Mouse (Mus musculus) ovary, adult 18-20 months (tissue): Measurements from ENCODE around the gene Abtb1.

Experiments
- DNase-seq: peaks from one replicate; pipeline ENCODE4 v3.0.0; 2022; ENCODE audit warnings: low spot score, mixed read lengths

Abtb1 gene

DNA sequence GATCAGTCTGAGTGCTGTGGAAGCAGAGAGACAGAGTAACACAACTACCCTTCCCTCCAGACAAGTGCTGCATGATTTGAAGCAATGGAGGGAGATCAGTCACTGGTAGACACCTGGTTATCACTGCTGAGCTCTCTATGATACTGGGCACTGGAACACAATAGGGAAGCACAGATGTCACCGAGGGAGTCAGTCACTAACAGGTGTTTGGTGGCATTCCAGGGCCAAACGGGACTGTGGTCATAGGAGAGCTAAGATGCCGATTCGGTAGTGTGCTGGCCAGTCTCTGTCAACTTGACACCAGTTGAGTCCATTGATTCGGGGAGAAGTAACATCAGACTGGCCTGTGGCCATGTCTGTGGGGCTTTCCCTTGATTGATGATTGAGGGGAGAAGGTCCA, 12.7 kb upstream of the Abtb1 start:
- DNase-seq: no peak

DNA sequence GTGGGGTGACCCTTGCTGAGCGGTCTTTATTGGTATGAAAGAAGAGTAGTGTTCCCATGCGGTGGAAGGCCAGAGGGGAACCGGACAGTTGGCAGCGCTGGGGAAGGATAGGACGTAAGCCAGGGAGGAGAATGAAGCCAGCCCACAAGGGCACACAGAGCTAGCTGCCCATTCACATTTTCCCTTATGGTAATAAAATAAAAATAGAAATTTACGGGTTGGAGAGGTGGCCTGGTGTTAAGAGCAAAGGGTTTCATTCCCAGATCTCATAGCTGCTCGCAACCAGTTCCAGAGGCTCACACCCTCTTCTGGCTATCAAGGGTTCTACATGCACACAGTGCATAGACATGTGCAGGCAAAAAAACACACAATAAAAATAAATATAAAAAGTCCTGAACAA, 8.2 kb upstream of the Abtb1 start:
- DNase-seq: no peak

DNA sequence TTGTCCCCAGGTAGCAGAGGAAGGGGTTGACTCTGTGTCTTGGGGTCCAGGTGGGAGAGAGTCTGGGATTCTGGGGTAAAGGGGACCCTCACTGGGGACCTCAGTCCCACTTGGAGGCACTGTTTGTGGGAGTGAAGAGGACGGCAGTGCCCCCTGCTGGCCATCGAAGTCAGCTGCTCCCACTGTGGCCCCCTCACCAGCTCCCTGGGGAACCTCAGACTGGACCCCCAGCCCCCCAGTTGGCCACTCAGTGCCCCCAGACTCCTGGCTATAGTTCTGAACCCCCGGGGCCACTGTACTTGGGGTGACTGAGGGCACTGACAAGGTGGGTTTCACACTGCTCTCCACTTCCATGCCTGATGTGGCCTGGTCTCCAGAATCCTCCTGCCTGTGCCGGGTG, 7.5 kb upstream of the Abtb1 start:
- DNase-seq: no peak

DNA sequence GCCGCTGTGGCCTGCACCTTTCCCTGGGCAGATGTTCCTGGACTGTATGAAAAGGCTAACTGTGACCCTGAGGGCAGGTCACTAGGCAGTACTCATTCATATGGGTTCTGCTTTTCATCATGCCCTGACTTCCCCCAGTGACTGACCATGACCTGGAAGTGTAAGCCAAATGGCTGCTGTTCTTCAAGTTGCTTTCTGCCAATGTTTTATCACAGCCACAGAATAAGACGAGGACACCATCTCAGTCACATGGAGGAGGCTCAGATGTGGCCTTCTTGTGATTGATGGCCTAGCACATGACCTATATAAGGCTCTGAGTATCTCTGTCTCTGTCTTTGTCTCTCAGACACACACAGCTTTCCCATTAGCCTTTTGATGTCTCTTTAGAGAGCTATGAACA, 5.8 kb upstream of the Abtb1 start:
- no peak for DNase-seq

DNA sequence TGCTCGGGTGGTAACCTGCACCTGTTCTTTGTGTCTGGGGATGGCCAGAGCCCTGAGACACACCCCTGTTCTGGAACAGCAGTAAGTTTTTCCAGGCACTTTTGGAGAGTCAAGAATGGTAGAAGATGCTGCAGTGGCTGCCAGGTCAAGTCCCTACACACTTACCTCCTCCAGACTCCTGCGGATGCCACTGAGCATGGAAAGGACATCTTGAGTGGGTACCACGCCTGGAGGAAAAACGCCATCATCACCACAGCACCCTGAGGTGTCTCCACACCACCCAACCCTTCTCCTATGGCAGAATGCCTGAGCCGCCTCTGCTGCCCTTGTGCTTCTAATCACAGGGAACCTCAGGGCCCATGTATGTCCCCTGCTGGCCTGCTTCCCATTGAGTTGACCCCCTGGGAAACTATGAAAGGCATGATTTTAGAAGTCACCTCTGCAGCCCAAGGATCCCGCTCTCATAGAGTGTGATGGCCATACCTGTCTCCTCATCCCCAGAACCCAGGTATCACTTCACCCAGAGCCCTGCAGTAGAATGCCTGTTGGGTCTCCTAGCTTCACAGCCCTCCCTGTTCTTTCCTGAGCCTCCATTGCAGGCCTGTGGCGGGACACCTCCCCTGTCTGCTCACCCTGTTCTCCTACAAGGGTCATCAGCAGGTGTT, 3.2 kb upstream of the Abtb1 start:
- DNase-seq: no peak

DNA sequence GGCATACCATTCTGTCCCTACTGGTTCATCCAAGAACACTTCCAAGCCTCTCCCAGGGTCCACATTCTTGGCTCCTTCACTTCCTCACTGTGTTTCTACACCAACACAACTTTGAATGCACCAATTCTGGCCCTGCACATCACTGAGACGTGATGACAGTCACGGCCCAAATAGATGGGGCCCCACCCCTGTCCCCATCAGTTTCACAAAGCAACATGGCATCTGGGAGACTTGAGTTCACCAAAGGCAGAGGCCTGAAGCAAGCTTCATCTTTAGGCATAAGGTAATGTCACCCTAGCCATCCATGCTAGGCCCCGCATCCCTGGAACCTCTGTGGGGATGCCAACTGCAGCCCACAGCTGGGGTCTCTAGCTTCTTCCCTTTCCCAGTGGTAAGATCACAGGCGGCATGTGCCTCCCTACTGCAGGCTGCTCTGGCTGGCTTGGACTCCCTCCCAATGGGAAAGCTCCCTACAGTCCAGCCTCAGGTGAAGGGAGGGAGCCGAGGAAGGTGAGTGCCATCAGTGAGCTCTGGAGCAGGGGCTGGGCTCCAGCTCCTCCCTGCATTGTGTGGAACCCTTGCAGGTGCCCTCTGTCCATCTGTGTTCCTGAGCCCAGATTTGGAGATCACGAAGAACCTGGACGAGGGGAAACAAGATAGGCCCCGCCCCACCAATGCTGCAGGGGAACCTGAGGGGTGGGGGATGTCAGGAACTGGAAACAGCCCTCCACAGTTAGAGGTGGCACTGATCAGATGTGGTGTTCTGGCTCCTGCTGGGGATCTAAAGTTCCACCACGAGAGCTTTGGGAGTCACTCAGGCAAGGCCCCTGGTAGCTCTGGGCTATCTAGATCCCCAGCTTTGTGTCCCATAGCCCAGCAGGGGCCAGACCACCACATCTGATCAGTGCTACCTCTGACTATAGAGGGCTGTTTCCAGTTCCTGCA, 2.3 kb upstream of the Abtb1 start:
- no peak for DNase-seq

DNA sequence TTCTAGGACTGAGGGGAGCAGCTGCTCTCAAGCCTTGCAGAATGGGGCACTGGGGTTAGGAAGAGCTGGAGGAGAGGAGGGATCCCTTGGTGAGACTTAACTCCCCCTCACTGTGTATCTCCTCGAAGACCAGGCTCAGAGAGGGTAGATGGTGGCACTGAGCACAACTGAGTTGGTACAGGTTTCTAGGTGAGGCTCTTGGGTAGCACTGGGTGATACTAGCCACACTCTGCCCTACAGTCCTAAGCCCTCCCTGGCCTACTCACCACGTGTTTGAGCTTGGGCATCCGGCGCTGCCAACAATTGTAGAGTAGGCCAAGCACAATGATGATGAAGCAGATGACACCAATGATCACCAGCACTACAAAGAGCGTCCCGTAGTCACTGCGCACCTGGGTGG, 1.5 kb upstream of the Abtb1 start:
- DNase-seq: no peak

DNA sequence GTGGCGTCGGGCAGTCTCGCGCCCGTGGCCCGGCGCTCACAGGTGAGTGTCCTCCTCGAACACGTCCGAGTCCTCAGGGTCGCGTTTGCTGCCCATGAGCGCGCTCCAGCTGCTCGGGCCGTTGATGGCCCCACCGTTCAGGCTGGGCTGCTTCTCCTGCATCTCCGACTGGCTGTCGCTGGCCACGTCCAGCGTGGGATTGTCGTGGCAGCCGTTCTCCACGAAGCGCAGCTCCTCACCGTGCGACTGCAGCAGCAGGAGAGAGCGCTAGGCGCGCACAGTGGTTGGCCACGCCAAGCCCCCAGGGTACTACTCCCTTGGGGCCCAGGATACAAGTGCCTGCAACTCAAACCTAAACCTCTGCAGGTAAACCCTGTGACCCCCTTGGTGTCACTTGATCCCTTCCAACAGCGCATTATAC, 957 bp upstream of the Abtb1 start:
- DNase-seq: peak; percentile 29

DNA sequence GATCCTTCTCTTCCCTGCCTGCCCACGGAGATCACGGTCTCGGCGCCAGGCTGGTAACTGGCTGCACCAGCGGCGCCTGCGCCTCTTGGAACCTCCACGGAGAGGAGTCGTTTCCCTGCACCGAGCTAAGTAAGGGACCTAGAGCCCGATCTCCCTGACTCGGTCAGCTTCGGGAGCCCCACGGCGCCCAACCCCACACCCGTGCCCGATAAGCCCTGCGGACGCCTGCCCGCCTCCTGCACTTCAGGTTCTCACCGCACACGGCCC, 337 bp downstream of the Abtb1 start:
- no peak for DNase-seq

DNA sequence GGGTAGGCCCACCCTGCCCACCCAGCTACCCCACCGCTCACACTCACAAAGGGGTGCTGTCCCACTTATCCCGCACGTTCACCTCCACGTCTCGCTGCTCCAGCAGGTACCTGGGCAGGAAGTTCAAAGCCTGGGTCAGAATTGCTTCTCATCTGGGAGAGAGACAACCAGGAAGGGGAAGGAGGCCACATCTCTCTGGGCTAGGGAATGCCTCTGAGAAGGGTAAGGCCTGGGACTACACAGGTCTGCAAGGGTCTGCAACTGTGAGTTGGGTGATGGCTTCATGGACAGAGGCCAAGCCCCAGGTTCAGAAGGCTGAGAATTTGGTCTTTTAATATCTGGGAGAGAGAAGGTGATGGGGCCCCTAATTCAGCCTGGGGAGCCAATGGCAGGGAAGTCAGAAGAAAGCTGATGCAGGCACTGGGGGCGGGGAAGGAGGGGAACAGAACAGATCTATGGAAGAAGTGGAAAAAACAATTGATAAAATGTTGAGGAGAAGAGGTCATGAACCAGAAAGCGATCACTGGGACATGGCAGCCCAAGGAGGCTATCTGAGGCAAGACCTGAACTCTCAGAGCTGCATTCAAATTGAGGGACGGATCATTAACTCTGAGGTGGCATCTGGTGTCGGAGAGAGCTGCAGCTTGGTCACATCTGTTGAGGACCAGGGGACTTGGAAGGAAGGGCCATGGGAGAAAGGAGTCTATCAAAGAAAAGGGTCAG, 832 bp downstream of the Abtb1 start:
- DNase-seq: no peak

DNA sequence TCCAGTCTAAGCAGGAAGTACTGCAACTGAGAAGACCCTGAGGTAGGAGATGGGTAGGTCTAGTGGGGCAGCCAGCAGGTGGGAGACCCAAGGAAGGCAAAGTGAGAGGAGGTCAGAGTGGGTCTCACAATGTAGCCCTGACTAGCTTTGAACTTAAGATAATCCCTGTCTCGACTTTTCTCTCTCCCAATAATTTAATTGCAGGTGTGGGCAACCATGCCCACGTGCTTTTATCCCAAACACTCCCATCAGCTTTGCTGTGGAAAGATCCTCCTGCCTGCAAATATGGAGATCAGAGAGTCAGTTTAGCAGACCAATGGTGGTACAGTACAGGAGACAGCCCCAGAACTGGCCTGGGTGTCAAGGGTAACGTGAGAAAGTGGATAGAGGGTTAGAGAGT, 1.6 kb downstream of the Abtb1 start:
- no peak for DNase-seq

DNA sequence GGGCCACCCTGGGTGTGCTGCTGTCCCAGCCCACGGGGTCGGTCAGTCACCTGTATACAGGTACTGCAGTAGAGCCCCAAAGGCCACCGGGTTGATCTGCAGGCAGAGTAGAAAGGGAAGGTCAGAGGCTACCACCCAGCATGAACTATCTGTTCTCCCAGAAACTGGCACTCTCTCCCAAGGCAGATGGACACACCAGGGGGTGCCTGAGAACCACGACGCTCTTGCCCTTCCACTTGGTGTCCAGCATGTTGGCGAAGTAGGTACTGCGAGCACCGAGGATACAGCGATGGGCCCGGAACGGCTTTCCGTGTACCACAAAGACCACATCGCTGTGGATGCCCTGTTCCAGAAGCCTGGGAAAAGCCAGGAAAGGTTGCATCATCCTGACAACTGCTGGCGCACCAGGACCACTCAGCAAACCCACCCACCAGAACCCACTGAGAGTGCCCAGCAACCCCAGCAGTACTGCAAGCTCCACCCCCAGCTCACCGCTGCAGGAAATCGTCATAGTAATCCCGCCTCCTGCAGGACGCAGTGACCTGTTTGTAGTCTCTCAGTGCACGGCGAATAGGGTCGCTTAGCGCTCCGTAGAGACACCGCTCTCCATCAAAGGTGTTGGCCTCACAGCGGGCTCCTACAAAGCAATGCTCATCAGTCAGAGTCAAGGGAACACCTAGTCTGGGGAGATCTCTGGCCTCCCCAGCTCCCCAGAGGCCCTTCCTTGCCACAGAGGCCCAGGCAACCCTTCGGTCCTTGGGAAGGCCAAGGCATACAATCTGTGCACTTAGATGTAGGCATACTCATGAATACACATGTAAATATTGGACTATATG, 2.4 kb downstream of the Abtb1 start:
- no peak for DNase-seq

DNA sequence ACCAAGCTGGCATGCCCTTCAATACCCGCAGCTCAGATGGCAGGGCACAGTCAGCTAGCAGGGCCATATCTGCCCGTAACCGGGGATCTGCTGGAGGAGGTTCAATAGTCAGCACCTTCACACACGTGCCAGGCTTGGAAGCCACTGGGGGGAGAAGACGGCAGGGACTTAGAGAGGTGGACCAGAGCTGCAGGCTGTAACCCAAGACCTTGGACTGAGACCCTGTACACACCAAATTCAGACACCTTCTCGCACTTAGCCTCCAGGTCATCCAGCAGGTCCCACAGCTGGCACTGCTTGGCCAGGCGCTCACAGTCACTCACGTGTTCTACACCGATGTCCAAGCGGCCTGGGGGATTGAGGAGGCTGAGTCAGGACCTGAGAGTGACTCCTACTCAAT, 3.2 kb downstream of the Abtb1 start:
- no peak for DNase-seq

DNA sequence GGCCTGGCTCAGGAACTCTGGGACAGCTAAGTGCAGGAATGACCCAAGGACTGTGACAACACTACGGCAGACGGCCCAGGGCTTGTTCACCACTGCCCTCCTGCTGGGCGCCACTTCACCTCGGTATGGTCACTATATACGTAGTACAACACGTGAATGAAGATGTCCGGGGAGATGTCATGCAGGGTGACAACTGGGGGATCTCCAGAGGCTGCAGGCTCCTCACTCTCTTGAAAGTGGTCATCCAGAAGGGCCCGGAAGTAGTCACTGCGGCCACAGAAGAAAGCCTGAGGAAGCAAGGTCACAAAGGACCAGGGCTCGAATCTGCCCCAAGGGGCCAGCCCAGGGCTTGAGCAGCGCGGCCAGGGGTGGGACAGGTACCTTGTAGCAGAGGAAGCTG, 3.8 kb downstream of the Abtb1 start:
- DNase-seq: no peak

DNA sequence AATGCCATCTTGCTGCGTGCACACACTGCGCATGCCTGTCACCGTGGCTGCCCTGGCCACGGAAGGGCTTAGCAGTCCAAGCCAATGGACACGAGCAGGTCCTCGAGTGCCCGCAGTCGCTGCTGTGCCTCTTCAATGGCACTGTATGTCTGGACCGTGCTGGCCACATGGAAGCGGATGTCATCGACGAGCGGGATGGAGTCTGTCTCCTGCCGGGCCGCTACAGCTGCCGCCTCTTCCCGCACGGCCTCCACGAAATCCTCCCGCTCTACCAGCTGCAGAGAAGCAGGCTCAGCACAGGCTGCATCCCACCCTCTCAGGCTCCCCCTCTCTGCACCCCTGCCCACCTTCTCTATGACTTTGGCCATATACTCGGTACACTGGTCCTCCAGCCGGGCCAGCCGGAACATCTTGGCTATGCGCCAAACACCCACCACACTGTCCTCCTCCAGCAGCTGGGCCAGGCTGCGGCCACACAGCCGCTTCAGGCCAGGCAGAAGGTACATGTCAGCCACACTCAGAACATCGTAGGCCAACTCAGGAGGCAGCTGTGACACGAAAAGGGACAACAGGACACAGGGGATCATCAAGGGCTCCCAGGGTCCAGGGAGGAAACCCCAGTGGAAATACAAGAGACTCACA, 5.5 kb downstream of the Abtb1 start:
- no peak for DNase-seq

DNA sequence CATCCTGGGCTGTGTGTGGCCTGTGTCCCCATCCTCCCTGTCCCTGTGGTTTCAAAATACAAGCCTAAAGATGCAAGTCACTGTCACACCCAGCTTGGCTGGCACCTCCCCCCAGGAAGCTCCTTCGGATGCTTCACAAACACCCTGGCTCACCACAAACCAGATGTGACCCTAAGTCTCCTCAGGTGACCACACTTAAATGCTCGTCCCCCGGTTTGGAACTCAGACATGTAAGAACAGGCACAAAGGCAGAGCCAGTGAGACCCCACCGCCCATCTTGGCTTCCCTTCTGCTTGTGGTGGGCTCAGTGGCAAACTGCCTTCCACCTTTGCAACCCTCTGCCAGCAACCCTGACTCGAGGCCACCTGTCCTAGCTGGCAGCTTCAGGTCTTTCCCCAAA, 6.7 kb downstream of the Abtb1 start:
- no peak for DNase-seq

DNA sequence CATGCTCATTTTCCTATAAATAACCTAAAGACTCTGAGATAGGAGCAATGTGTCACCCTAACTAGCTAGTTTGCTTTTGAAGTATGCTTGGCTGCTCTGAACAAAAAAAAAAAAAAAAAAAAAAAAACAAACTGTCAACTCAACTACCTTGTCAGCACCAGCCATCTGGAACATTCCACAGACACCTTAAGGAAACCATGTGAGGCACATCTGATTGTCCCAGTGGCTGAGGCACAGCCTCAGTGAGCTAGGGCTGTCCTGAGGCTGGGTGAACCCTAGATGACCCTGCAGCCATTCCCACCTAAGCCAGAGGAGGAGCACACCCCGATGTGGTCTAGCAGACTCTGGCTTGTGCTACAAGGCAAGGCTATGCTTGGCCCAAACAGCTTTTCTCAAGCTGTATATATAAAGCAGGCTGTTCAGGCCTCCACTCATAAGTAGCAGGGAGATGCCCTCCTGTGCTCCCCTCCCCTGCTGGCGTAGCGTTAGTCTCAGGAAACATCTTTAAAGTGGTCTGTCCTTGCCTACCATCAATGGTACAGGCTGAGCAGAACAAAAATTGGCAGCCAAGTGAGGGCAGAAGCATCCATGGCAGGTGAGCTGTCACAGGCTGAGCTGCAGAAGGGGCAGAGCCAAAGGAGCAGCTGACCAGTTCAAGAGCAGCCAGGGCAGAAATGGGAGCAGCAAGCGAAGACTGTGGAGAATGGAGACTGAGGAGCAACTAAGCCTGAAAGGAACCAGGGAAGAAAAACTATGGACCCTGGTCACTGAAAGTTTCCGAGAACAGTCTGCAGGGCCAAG, 8.2 kb downstream of the Abtb1 start:
- DNase-seq: no peak

DNA sequence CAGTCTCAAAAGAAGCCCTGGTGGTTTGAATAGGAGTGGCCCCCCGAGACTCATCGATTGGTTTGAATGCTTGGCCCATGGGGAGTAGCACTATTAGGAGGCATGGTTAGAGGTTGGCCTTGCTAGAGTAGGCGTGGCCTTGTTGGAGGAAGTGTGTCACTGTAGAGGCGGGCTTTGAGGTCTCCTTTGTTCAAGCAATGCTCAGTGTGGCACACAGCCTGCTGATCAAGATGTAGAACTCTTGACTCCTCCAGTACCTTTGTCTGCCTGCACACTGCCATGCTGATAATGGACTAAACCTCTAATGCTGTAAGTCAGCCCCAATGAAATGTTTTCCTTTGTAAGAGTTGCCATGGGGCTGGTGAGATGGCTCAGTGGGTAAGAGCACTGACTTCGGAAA, 9.1 kb downstream of the Abtb1 start:
- DNase-seq: no peak

DNA sequence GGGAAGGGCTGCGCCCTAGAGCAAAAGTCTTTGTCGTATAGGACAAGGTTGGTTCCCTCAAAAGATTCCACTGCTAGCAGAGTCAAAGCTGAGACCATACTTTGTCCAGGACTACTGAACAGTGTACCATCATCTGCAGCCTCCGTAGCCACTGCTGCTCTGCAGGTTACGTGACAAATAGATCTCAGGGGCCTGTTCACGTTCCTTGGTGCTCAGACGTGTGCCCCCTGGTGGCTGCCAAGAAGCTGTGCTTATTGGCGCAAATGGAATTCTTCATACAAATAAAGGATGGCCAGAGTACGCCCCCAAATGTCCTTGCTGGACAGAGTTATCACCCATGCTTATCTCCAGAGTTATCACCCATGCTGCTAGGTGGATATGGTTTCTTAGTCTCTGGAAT, 10.3 kb downstream of the Abtb1 start:
- DNase-seq: no peak

DNA sequence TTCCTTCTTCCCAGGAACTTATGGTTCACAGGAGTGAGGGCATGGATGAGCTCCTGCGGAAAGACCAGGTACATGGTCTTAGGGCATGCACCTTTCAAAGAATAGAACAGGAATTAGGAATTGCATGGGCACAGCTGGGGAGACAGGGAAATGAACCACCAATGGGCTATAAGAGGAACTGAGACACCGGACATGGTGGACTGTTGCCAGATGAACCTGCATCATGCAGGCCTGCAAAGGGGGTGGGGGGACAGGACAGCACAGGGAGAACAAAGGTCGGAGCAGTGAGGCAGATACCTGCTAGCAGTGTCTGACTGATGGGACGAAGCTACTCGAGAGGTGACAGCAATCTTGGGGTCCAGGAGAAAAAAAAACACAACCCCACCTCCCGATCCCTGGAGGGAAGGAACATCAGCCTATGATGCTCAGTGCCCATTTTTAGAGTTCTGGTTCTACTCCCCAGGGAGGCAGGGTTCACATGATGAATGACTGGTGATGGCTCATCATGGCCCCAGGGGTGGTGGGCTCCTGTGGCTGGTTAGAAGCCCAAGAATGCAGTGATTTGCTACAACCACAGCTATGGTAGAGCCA, 11.6 kb downstream of the Abtb1 start:
- no peak for DNase-seq

DNA sequence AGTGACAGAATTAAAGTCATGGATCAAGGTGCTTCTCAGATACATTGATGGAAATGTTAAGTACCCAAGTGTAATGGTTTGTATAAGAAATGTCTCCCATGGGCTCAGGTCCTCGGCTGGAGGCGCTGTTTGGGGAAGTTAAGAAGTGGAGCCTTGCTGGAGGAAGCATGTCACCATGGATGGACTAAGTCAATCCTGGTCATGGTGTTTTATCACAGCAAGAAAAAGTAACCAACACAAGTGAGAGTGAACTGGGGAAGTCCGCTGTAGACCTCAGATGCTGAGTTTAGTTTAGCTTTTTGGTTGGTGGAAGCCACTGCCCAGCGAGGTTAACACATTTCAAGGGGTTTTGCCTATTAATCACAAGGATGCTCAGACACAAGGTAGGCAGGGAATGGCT, 12.2 kb downstream of the Abtb1 start:
- no peak for DNase-seq
